Mouse (Mus musculus) heart, postnatal 0 days (tissue): ENCODE results near the gene Dnah17.

Experiments
- CTCF ChIP-seq: IDR thresholded peaks from 2 replicates; pipeline ENCODE4 v1.5.1; 2016; ENCODE audit warnings: antibody characterized with exemption, control low read depth, low read depth
- EP300 ChIP-seq: IDR thresholded peaks from 2 replicates; pipeline ENCODE4 v1.6.1; 2016; ENCODE audit warnings: antibody characterized with exemption, low read depth

- TF ChIP-seq CTCF = no peak
- TF ChIP-seq EP300 = no peak
Measured at GRCm38 (mm10) chr11:117974327-117975125, 155.9 kb downstream of the Dnah17 start.
